Mouse (Mus musculus) testis, adult 2 months (tissue): ENCODE results near the gene Hrc.

ENCODE experiments used
- CTCF ChIP-seq: fragments of 200-500 bp; IDR thresholded peaks from 2 replicates; pipeline ENCODE4 v1.5.1; 2012; ENCODE audit warnings: low read depth, mild to moderate bottlenecking, inconsistent platforms, low read length, moderate library complexity; ENCODE audit not compliant: control insufficient read depth, insufficient read depth, insufficient replicate concordance
- POLR2A ChIP-seq: fragments of 200-500 bp; IDR thresholded peaks from 2 replicates; pipeline ENCODE4 v1.6.1; 2012; ENCODE audit warnings: low read depth, mild to moderate bottlenecking, inconsistent platforms, low read length, moderate library complexity; ENCODE audit not compliant: control insufficient read depth

DNA sequence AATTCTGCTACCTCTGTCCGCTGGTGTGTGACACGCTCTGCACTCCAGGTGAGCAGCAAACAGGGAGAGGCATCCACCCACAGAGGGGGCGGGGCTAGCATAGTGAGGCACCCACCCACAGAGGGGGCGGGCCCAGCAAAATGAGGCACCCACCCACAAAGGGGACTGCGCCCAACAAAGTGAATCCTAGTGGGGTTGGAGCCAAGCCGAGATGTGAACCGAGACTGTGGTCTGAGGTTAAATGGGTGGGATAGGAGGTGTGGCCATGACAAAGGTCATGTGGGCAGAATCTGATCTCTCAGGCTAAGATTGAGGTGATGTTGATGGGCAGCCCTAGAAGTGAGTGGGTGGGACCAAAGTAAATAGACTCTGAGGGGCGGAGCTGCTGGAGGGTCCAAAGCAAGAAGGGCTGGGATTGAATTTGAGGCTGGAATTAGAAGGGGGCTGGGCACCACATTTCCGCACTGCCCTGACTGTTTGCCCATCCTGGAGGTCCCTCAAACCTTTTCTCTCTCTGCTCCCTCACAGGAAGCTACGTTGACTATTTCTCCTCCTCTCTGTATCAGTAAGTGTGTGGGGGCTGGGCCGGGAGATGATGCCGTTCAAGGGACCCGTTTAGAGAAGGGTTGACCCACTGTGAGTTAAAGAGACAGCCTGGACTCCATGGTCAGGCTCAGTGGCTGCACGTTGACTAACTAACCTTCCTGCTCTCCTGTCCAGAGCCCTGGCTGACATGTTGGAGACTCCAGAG lies 3.2 kb downstream of the Hrc start:
- TF ChIP-seq CTCF (no peak), POLR2A (no peak)
